Mouse (Mus musculus): ENCODE data around the gene Gm266.

Gene Gm266

DNA sequence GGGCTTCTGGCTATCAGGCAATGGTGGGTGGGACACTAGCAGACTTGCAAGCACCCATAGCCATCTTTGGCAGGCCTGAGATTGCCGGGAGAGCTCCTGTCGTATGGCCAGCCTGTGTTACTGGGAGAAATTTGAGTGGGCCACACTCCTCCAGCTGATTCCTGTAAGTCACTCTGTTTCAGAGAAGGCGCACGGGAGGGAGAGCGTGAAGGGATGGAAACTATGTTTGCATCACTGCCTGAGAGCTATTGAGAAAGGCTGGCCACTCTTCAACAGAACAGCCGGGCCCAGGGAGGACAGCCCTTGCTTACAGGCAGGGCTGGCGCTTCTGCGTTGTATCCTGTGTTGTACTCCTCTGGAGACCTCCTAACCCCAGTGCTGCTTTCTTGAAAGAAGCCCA is 49.0 kb downstream of the Gm266 start:
- no peak for DNase-seq (ENCODE audit: low read depth, low spot score)

DNA sequence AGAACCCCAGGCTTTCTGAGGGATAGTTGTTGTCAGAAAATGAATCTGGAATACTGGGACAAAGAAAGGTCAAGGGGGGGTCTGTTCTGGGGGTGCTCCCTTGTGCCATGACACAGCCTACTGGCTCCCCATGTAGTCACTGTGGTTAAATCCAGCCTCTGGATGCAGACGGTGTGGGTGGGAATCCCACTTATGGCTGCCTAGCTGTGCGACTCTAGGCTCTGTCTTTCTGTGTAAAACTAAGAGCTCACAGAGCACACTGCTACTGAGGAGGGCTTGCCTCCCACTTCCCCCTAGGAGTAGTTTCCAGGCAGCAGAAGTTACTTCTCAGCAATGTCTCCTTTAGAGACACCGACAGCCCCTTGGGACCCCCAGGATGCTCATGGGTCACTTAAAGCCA is 49.5 kb downstream of the Gm266 start:
- DNase-seq (ENCODE audit: low read depth, low spot score): no peak

DNA sequence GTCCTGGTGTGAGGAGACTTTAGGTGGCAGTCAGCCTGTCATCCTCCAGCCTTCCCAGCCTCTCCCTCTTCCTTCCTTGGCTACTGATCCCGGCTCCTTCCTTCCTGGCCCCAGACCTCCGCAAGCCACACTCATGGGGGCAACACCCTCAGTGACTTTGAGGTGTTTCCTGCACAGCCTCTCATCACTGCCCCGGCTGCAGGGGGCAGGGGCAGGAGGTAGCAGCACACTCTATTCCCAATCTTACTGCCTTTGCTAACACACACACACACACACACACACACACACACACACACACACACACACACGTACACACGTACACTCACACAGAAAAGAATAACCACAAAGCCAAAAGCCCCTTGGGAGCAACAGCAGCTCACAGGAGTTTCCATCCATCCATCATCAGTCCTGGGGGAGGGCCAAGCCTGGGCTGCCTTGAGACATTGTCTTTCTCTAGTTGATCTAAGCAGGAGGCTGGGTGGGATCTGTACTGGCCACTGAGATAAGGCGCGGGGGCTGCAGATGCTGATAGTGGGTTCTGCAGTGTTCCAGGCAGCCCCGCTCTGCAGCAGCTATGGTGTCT is 50.8 kb downstream of the Gm266 start:
- DNase-seq (ENCODE audit: low read depth, low spot score): no peak
